Mouse (Mus musculus): ENCODE data around the gene Gjd2. TPM values are rescaled to one million over a fixed set of nuclear protein-coding genes. Genes with fewer than 3 reads are reported as not detected.

The Gjd2 gene
- polyA plus RNA-seq, 1 experiment from 2014 or later: 0.23 TPM

DNA sequence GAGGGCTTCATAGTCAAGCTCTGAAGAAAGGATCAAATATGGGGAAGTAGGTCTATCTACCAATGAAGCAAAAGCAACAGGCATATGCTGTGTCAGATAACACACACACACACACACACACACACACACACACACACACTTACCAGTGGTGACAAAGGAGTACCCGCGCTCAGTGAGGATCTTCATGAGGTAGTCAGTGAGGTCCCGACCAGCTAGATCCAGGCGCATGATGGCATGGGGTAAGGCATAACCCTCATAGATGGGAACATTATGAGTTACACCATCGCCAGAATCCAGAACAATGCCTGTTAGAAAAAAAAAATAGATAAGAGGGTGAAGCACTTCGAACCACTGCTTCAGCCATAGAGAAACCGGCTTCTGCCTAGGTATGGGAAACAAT is 36.0 kb upstream of the Gjd2 start:
- H3K4me2 ChIP-seq (replicated peaks): no peak overlapping the region
- H3K9me3 ChIP-seq (replicated peaks): no peaks in the 10 kb centered on the region
- H3K27me3 ChIP-seq: no peaks in the 10 kb centered on the region
- 97% methylated on average over 7 of the region's 7 CpGs for WGBS
- no peak overlapping the region for H3K9ac ChIP-seq
- ATAC-seq (ENCODE audit: insufficient number of reproducible peaks, low FRiP score, low TSS enrichment, low read depth): no peak
- H3K4me3 ChIP-seq (replicated peaks): no peak overlapping the region
- no peaks in the 10 kb centered on the region for H3K36me3 ChIP-seq
- no peaks in the 10 kb centered on the region for H3K4me1 ChIP-seq
- no peak overlapping the region for H3K27ac ChIP-seq (replicated peaks)

GRCm38 (mm10) chr2:114047960-114048611 is 34.7 kb upstream of the Gjd2 start:
- H3K36me3 ChIP-seq: no peaks in the 10 kb centered on the region
- no peak overlapping the region for H3K4me2 ChIP-seq (replicated peaks)
- H3K27me3 ChIP-seq: no peaks in the 10 kb centered on the region
- H3K4me3 ChIP-seq (replicated peaks): no peak overlapping the region
- no peak overlapping the region for H3K9ac ChIP-seq
- no peaks in the 10 kb centered on the region for H3K4me1 ChIP-seq
- 44% methylated on average over 5 of the region's 5 CpGs for WGBS
- no peak overlapping the region for H3K27ac ChIP-seq (replicated peaks)
- no peak for ATAC-seq (ENCODE audit: insufficient number of reproducible peaks, low FRiP score, low TSS enrichment, low read depth)
- no peaks in the 10 kb centered on the region for H3K9me3 ChIP-seq (replicated peaks)

DNA sequence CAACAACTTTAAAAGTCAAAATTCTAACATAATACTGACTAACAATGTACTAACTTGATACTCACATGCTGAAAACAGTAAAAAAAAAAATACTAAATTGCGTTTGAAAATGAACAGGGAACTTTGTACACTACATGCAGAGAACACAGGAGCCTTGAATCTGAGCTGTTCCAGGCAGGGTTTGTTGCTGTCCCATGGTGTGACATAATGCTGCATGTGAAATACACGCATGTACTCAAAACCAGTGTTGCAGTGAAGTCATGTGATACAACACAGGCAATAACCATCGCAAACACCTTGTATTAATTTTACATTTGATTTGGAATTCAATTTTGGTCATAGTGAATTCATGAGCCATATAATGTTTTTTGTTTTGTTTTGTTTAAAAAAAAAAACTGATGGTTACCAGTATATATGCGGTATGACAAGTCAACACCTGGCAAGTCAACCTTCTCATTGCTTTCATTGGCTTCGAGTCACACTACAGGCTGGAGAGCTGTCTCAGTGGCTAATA is 32.8 kb upstream of the Gjd2 start:
- Histone ChIP-seq H3K4me2 (replicated peaks) (no peak overlapping the region), H3K9me3 (replicated peaks) (no peaks in the 10 kb centered on the region), H3K27me3 (no peaks in the 10 kb centered on the region), H3K27ac (replicated peaks) (no peak overlapping the region), H3K4me3 (replicated peaks) (no peak overlapping the region), H3K9ac (no peak overlapping the region), H3K36me3 (no peaks in the 10 kb centered on the region), H3K4me1 (no peaks in the 10 kb centered on the region)
- ATAC-seq (ENCODE audit: insufficient number of reproducible peaks, low FRiP score, low TSS enrichment, low read depth): no peak
- WGBS: 90% methylated on average over 5 of the region's 5 CpGs

GRCm38 (mm10) chr2:114037926-114038325 is 24.5 kb upstream of the Gjd2 start:
- WGBS: 63% methylated on average over 2 of the region's 2 CpGs
- no peak for ATAC-seq (ENCODE audit: insufficient number of reproducible peaks, low FRiP score, low TSS enrichment, low read depth)
- no peaks in the 10 kb centered on the region for H3K27me3 ChIP-seq
- H3K27ac ChIP-seq (replicated peaks): no peak overlapping the region
- H3K4me2 ChIP-seq (replicated peaks): no peak overlapping the region
- H3K4me3 ChIP-seq (replicated peaks): no peak overlapping the region
- no peaks in the 10 kb centered on the region for H3K4me1 ChIP-seq
- H3K9me3 ChIP-seq (replicated peaks): no peaks in the 10 kb centered on the region
- no peak overlapping the region for H3K9ac ChIP-seq
- H3K36me3 ChIP-seq: no peaks in the 10 kb centered on the region

DNA sequence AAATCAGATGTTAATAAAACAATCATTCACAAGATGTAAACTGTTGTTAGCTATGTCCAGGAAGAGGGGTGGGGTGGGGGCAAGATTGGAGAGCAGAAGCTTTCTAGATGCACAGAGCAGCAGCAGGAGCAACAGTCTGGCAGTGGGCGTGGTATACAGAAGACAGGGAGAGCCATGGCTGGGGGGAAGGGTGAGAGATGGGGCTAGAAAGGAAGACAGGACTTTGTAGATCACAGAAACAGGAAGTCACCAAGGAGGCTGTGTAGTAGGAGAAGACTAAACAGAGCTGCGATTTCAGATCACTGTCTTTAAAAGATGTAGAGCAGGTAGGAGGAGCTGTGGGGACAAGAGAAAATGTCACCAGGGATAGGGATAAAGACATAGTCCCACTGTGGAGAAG is 18.8 kb upstream of the Gjd2 start:
- H3K4me1 ChIP-seq: 0 out of 2 replicates have a peak, but pooled peaks cover 6% of the 10 kb centered on the region
- H3K27me3 ChIP-seq: no peaks in the 10 kb centered on the region
- ATAC-seq (ENCODE audit: insufficient number of reproducible peaks, low FRiP score, low TSS enrichment, low read depth): no peak
- no peak overlapping the region for H3K9ac ChIP-seq
- H3K27ac ChIP-seq (replicated peaks): no peak overlapping the region
- no peak overlapping the region for H3K4me2 ChIP-seq (replicated peaks)
- H3K36me3 ChIP-seq: no peaks in the 10 kb centered on the region
- H3K9me3 ChIP-seq (replicated peaks): no peaks in the 10 kb centered on the region
- no peak overlapping the region for H3K4me3 ChIP-seq (replicated peaks)
- 44% methylated on average over 2 of the region's 2 CpGs for WGBS

DNA sequence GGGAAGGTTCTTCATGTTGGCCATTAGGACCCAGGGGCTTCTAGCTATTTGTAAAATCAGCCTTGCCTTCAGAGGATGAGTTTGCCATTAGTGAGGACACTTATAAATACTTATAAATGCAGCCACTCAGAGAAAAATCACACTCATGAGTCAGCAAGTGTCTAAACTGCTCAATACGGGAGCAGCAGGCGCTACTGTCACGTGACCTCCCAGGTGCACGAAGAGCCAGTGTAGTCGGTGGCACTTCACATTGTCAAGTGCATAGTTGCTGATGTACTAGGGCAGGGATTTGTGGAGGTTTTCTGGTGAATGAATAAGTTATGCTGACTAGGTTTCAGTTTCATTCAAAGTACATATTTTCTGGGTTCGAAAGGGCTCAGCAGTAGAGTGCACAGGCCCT is 10.0 kb upstream of the Gjd2 start:
- H3K9ac ChIP-seq: no peak overlapping the region
- H3K4me3 ChIP-seq (replicated peaks): no peak overlapping the region
- H3K27me3 ChIP-seq: peaks cover 5% of the 10 kb centered on the region; the same call in 1 of the 2 replicates
- WGBS: 88% methylated on average over 6 of the region's 6 CpGs
- ATAC-seq (ENCODE audit: insufficient number of reproducible peaks, low FRiP score, low TSS enrichment, low read depth): no peak
- H3K36me3 ChIP-seq: no peaks in the 10 kb centered on the region
- H3K4me1 ChIP-seq: no peaks in the 10 kb centered on the region
- no peak overlapping the region for H3K4me2 ChIP-seq (replicated peaks)
- H3K27ac ChIP-seq (replicated peaks): no peak overlapping the region
- H3K9me3 ChIP-seq (replicated peaks): no peaks in the 10 kb centered on the region

DNA sequence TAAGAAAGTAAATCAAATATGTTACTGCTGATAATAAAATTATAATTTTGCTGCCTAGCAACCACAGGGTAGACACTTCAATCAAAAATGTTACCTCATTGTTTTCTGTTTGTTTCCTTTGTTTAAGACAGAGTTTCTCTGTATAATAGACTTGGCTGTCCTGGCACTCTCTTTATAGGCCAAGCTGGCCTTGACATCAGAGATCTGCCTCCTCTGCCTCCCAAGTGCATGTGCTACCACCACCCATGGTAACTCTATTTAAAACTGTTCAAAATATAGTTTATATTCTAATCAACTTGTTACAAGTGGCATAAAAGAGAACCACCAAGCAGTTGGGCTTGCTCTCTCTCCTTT is 6.8 kb upstream of the Gjd2 start:
- no peaks in the 10 kb centered on the region for H3K4me1 ChIP-seq
- ATAC-seq (ENCODE audit: insufficient number of reproducible peaks, low FRiP score, low TSS enrichment, low read depth): no peak
- no peaks in the 10 kb centered on the region for H3K9me3 ChIP-seq (replicated peaks)
- H3K9ac ChIP-seq: no peak overlapping the region
- no peak overlapping the region for H3K27ac ChIP-seq (replicated peaks)
- no peak overlapping the region for H3K4me2 ChIP-seq (replicated peaks)
- H3K36me3 ChIP-seq: no peaks in the 10 kb centered on the region
- no peak overlapping the region for H3K4me3 ChIP-seq (replicated peaks)
- peaks cover 23% of the 10 kb centered on the region for H3K27me3 ChIP-seq

GRCm38 (mm10) chr2:114019474-114020209 is 6.2 kb upstream of the Gjd2 start:
- Histone ChIP-seq H3K36me3 (no peaks in the 10 kb centered on the region), H3K4me3 (replicated peaks) (no peak overlapping the region), H3K27ac (replicated peaks) (no peak overlapping the region), H3K4me1 (no peaks in the 10 kb centered on the region), H3K9ac (no peak overlapping the region), H3K4me2 (replicated peaks) (no peak overlapping the region), H3K9me3 (replicated peaks) (no peaks in the 10 kb centered on the region), H3K27me3 (peaks cover 28% of the 10 kb centered on the region)
- no peak for ATAC-seq (ENCODE audit: insufficient number of reproducible peaks, low FRiP score, low TSS enrichment, low read depth)
- 67% methylated on average over 11 of the region's 11 CpGs for WGBS

DNA sequence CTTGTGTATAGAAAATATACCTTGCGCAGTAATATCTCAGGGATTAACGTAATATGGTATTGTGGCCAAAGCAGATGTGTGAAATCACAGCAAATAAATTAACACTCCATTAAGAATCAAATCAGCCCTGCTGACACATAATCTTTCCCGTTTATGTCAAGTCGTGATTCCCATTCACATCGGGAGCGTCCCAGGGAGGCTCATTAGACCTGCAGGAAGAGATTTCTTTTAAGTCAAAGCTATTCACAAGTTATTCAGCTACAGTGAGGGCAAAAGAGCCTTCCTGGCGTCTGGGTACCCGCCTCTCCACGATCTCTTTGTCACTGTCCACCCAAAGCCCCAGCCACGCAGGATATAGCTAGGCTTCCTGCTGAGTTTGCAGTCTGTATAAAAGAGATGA is 4.7 kb upstream of the Gjd2 start:
- H3K27me3 ChIP-seq: peaks cover 43% of the 10 kb centered on the region
- WGBS: 46% methylated on average over 10 of the region's 10 CpGs

GRCm38 (mm10) chr2:114014839-114015238 is 1.4 kb upstream of the Gjd2 start:
- Histone ChIP-seq H3K36me3 (no peaks in the 10 kb centered on the region), H3K9me3 (replicated peaks) (no peaks in the 10 kb centered on the region), H3K9ac (no peak overlapping the region), H3K27ac (replicated peaks) (no peak overlapping the region), H3K4me1 (peaks cover 12% of the 10 kb centered on the region), H3K4me3 (replicated peaks) (no peak overlapping the region), H3K4me2 (replicated peaks) (no peak overlapping the region), H3K27me3 (peaks cover 62% of the 10 kb centered on the region)
- 70% methylated on average over 6 of the region's 6 CpGs for WGBS
- no peak for ATAC-seq (ENCODE audit: insufficient number of reproducible peaks, low FRiP score, low TSS enrichment, low read depth)

More for the DNA sequence above, 4.7 kb upstream of the Gjd2 start:
- Histone ChIP-seq H3K36me3 (no peaks in the 10 kb centered on the region), H3K9me3 (replicated peaks) (no peaks in the 10 kb centered on the region), H3K9ac (no peak overlapping the region), H3K4me2 (replicated peaks) (no peak overlapping the region), H3K4me3 (replicated peaks) (no peak overlapping the region), H3K27ac (replicated peaks) (no peak overlapping the region), H3K4me1 (peaks cover 9% of the 10 kb centered on the region)
- no peak for ATAC-seq (ENCODE audit: insufficient number of reproducible peaks, low FRiP score, low TSS enrichment, low read depth)

DNA sequence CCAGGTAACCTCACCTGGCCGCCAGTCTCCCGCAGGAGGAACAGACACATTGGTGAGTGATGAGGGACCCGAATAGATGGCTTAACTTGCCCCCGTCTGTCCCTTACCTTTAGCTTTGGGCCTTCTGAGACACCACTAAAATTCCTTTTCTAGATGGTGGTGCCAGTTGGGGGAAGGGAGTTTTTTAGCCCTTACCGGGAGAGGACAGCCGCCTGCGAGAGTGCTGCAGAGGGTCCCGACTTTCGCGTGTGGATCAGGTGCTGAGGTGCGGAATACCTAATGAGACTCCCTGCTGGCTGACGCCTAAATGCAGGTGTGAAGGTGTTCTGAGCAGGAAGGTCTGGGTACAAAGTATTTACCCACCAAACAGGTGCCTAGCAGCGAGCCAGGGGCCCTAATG is 427 bp upstream of the Gjd2 start:
- ATAC-seq (ENCODE audit: insufficient number of reproducible peaks, low FRiP score, low TSS enrichment, low read depth): no peak
- H3K9ac ChIP-seq: no peak overlapping the region
- peaks cover 62% of the 10 kb centered on the region for H3K27me3 ChIP-seq

More for the DNA sequence above, 427 bp upstream of the Gjd2 start:
- peaks cover 12% of the 10 kb centered on the region for H3K4me1 ChIP-seq
- H3K4me3 ChIP-seq (replicated peaks): peak overlapping the region; percentile 37
- 2% methylated on average over 13 of the region's 13 CpGs for WGBS
- H3K36me3 ChIP-seq: no peaks in the 10 kb centered on the region
- peak overlapping the region; percentile 59 for H3K4me2 ChIP-seq (replicated peaks)
- no peak overlapping the region for H3K27ac ChIP-seq (replicated peaks)
- H3K9me3 ChIP-seq (replicated peaks): no peaks in the 10 kb centered on the region
